Mouse (Mus musculus): ENCODE measurements around the gene B4galnt4.

Gene B4galnt4

DNA sequence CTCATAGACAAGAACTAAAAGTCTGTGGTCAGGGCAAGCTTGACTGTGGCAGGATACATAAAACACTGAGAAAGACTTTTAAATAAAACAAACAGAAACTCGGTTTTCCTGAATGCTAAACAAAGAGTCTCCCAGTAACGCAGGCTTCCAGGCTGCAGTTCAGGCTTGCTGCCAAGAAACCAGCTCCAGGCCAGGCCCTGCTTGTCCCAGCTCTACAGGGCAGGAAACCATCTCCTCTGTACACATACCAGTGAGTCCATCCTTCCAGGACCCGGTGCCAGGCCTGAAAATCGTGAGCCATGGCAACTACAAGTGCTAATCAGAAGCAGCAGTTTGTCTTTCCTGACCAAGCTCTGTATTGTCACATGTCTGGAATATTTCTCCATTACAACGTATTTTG is 19.2 kb upstream of the B4galnt4 start:
- DNase-seq (ENCODE audit: low read depth) = peak; percentile 59

- no peak for DNase-seq (ENCODE audit: low read depth)
Measured at GRCm38 (mm10) chr7:141042539-141042938, 18.4 kb upstream of the B4galnt4 start.

GRCm38 (mm10) chr7:141046931-141047580 is 13.8 kb upstream of the B4galnt4 start:
- peak; percentile 75 for DNase-seq (ENCODE audit: low read depth)

GRCm38 (mm10) chr7:141047581-141048225 is 13.2 kb upstream of the B4galnt4 start:
- DNase-seq (ENCODE audit: low read depth) = peak; percentile 63

DNA sequence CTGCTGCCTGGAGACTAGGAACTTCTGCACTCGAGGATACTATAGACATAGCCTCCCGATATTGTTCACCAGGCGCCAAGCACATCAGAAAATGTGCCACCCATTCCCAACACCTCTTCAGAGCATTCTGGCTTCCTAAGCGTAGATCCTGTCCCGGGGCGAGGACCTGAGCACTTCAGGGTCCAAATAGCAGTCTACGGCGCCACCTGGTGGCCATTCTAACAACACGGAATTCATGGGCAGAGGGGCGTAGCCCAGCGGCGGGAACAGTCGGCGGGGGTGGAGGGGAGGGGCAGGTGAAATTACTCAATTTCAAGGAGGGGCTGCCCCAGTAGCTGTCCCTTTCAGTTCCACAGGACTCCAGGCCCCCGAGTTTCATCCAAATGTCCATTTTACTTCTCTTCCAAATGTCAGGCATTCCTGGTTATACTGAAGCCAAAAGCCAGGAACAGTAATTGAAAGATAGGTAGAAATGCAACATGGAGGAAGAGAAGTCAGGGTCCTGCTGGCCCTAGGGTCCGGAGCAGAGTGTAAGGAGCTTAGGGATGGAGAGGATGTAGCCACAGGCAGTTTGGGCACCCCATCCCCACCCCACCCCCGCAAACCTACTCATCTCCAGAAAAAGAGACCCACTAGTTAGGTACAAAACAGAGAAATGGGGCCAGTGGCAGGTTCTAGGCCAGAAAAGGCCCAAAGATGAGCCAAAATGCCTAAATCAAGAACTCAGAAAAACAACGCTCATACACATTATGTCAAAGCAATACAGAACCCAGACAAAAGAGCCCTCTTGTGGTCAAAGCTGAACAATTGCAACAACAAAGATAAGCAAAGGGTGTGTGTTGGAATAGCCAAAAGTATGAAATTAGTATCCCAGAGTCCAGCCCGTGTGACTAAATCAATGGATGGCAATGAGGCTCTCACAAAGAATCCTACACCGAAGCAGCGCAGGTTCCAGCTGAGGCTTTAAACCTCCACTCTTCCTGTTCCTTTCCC is 12.4 kb upstream of the B4galnt4 start:
- peak; percentile 93 for DNase-seq (ENCODE audit: low read depth)

DNA sequence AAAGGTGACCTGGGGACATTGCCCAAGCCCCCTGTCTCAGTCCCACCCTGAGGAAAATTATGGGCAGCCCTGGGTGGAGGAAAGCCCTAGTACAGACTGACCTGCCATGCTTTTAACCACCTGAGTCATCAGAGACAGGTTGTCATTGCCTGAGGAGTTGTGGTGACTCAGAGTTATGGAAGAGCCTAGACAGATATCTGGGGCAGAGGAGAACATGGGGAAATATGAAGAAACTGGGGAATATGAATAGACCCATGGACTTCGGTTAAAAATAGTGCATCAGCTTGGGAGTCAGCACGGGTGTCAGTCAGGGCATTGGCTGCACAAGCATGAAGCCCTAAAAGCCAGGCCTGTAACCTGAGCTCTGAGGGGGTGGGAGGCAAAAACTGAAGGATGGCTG is 11.6 kb upstream of the B4galnt4 start:
- DNase-seq (ENCODE audit: low read depth) = no peak

DNA sequence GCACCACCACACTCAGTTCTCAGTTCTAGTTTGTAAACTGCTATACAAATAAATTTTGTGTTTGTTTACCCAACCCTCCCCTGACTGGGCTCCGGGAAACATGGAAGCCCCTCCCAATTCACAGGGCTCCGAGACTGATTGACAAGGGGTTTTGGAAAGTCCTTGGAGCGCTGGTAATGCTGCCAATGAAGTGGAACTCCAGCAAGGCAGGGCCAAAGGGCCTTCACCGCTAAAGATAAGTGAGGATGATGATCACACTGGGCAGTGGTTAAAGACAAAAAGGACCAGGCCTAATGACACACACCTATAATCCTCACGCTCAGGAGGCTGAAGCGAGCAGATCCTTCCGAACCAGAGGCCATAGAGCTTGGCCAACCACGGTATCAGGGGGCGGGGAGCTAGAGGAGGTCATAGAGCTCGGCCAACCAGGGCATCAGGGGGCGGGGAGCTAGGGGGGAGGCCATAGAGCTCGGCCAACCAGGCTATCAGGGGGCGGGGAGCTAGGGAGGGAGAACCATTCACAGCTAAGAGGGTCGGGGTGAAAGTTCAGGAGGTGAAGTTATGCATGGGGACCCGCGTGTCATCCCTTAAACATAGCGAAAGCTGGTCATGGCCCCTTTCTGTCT is 9.7 kb upstream of the B4galnt4 start:
- DNase-seq (ENCODE audit: low read depth) = no peak

- no peak for DNase-seq (ENCODE audit: low read depth)
Measured at GRCm38 (mm10) chr7:141052016-141052415, 8.9 kb upstream of the B4galnt4 start.

GRCm38 (mm10) chr7:141052421-141052820 is 8.5 kb upstream of the B4galnt4 start:
- no peak for DNase-seq (ENCODE audit: low read depth)

- no peak for DNase-seq (ENCODE audit: low read depth)
Measured at GRCm38 (mm10) chr7:141055785-141056184, 5.1 kb upstream of the B4galnt4 start.

DNA sequence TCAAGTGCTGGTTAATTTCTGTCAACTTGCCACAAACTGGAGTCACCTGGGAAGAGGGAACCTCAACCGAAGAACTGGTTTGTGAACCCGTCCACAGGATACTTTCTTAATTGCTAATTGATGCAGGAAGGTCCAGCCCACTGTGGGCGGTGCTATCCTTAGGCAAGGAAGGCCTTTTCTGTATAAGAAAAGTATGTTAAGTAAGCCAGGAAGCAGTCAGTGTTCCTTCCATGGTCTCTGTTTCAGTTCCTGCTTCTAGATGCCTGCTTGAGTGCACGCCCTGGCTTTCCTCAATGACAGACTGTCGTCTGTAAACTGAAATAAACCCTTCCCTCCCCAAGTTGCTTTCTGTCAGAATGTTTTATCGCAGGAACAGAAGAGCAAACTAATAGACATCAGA is 3.9 kb upstream of the B4galnt4 start:
- no peak for DNase-seq (ENCODE audit: low read depth)

- no peak for DNase-seq (ENCODE audit: low read depth)
Measured at GRCm38 (mm10) chr7:141057541-141057940, 3.4 kb upstream of the B4galnt4 start.

GRCm38 (mm10) chr7:141058601-141059341 is 2.1 kb upstream of the B4galnt4 start:
- peak; percentile 78 for DNase-seq (ENCODE audit: low read depth)

DNA sequence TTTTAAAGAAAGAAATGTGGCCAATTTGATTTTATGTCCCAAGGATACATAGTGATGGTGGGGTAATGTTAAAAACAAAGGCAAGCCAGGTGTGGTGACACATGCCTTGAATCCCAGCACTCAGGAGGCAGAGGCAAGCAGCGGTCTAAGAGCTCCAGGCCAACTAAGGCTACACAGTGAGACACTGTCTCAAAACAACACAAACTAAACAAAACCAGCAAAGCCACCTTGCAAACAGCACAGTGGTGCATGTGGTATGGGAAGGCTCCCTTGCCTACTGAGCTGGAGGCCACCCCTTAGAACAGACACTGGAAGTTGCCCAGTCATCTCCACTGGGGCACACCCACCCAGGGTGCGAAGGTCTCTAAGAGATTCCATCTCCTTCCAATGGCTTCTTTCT is 975 bp upstream of the B4galnt4 start:
- DNase-seq (ENCODE audit: low read depth) = no peak

DNA sequence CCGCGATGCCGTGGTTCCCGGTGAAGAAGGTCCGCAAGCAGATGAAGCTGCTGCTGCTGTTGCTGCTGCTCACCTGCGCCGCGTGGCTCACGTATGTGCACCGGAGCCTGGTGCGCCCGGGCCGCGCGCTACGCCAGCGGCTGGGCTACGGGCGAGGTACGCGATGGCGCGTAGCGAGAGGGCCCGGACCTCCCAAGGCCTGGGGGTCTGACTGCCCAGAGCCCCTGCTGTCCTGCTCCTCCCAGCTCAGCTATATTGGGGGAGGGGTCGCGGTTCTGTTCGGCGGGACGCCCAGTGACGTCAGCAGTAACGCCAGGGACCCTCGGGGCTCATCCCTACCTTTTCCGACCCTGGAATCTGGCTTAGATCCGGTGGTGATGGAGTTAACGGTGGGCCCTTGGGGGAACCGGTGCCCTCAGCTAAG is 377 bp downstream of the B4galnt4 start:
- DNase-seq (ENCODE audit: low read depth) = no peak

GRCm38 (mm10) chr7:141062525-141062924 is 1.6 kb downstream of the B4galnt4 start:
- peak; percentile 15 for DNase-seq (ENCODE audit: low read depth)

DNA sequence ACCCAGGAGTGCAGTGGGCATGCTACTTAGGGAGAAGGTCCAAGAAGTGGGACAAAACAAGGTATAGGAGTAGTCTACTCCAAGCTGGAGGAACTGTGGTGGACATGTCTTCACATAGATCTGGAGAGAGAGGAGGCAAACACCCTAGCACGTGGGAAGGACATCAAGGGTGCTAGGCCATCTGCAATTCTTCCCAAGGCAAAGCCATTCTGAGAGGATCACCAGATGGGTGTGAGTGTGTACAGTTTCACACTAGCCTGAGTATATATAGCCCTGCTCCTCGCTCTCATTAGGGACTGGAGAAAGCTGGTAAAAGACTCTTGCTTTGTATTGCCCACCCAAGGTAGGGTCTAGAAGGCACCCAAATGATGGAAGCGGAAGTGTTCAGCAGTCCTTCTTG is 2.4 kb downstream of the B4galnt4 start:
- no peak for DNase-seq (ENCODE audit: low read depth)

- peak; percentile 93 for DNase-seq (ENCODE audit: low read depth)
Measured at GRCm38 (mm10) chr7:141064175-141064574, 3.3 kb downstream of the B4galnt4 start.

- peak; percentile 62 for DNase-seq (ENCODE audit: low read depth)
Measured at GRCm38 (mm10) chr7:141064576-141064975, 3.7 kb downstream of the B4galnt4 start.

GRCm38 (mm10) chr7:141068351-141068750 is 7.4 kb downstream of the B4galnt4 start:
- no peak for DNase-seq (ENCODE audit: low read depth)

- peak; percentile 77 for DNase-seq (ENCODE audit: low read depth)
Measured at GRCm38 (mm10) chr7:141070058-141070862, 9.4 kb downstream of the B4galnt4 start.
